7 mouse cellular contexts compared by ENCODE assay signal in genomic region chrX:64276290-64277125, GRCm38 (mm10). TPM values are rescaled to one million over a fixed set of nuclear protein-coding genes. Genes with fewer than 3 reads are reported as not detected.
DNase-seq lines count a peak whose midpoint lies in the region; ATAC-seq lines count a peak whose summit lies in the region.

Slitrk4 (minus strand) TSS chrX:64276996.

- WGBS in midbrain, embryonic 16.5 days, result 11% methylated on average over 54 of the region's 54 CpGs

- peak within 1 kb of the TSS; percentile 57 for H3K4me2 ChIP-seq in midbrain, embryonic 16.5 days (ENCODE audit: low read length)

- H3K4me1 ChIP-seq in midbrain, embryonic 16.5 days (ENCODE audit: control insufficient read depth, insufficient read depth, low read length), result no peaks in the 10 kb centered on the region

- peak; percentile 80 for DNase-seq in brain, adult 2 months (ENCODE audit: low read depth, low spot score)
- peak; percentile 70 to 76 for DNase-seq in cerebellum, postnatal 14 days
- DNase-seq in frontal cortex, postnatal 36 days (ENCODE audit: low spot score in 2 of 2), result peak; percentile 30 to 34
- DNase-seq in layer of hippocampus, postnatal 36 days, result peak; percentile 28
- no peak for DNase-seq in spleen, postnatal 14 days (ENCODE audit: low spot score in 2 of 2)
- DNase-seq in adrenal gland, postnatal 4 days (ENCODE audit: low spot score in 2 of 2), result no peak

- peak; percentile 86 for ATAC-seq in midbrain, embryonic 16.5 days

- peak within 1 kb of the TSS; percentile 86 for H3K27ac ChIP-seq in midbrain, embryonic 16.5 days (ENCODE audit: low read length)

- no peaks in the 10 kb centered on the region for H3K27me3 ChIP-seq in midbrain, embryonic 16.5 days (ENCODE audit: control insufficient read depth, insufficient read depth, low read depth, low read length)

- no peaks in the 10 kb centered on the region for H3K36me3 ChIP-seq in midbrain, embryonic 16.5 days (ENCODE audit: control insufficient read depth, insufficient read depth, low read length)

- H3K4me3 ChIP-seq in midbrain, embryonic 16.5 days (ENCODE audit: low read depth, low read length), result peak within 1 kb of the TSS; percentile 57

- H3K9me3 ChIP-seq in midbrain, embryonic 16.5 days (replicated peaks; ENCODE audit: control insufficient read depth, low read length, poor library complexity, severe bottlenecking), result no peaks in the 10 kb centered on the region

- H3K9ac ChIP-seq in midbrain, embryonic 16.5 days (ENCODE audit: low read depth, low read length), result peak within 1 kb of the TSS; percentile 72

RNA-seq across cellular contexts. Expression of gene Slitrk4, which starts in this region (rescaled TPM):
- 10 to 100 TPM; 43.1 to 46.3 TPM for total RNA-seq in layer of hippocampus, postnatal 36 days (2021)
- 21.3 and 23.3 TPM in 2 replicates for polyA plus RNA-seq in midbrain, embryonic 16.5 days (2015; fragmentation: Nextera tagmentation; extraction: Ambion mirVana)
- 1 to 10 TPM in 1 of 2 experiments, under 1 TPM in 1; 0.95 to 2.1 TPM for total RNA-seq in adrenal gland, postnatal 4 days (2021)

Comparison
In these comparisons a context has a peak if more than half of its experiments do, and no peak if none do; other contexts are left out.
1. RNA of gene Slitrk4 (total RNA-seq): 43.1 to 46.3 TPM in layer of hippocampus, postnatal 36 days; 0.95 to 2.1 TPM in adrenal gland, postnatal 4 days; every median in the first group is over 10 times any median in the second.
2. DNase-seq: peak in brain, adult 2 months (single experiment), cerebellum, postnatal 14 days (2 of 2), frontal cortex, postnatal 36 days (2 of 2) and layer of hippocampus, postnatal 36 days (2 of 2); none in spleen, postnatal 14 days (0 of 2) and adrenal gland, postnatal 4 days (0 of 2).